Mouse (Mus musculus): ENCODE results near the gene Tnfrsf8. TPM values are rescaled to one million over a fixed set of nuclear protein-coding genes. Genes with fewer than 3 reads are reported as not detected.
A peak's percentile ranks its signal among the peaks of the same experiment; 100 is the strongest.

Gene Tnfrsf8
- polyA plus RNA-seq, 1 experiment from 2014 or later = 0.14 TPM

- Histone ChIP-seq H3K4me1 (no peaks in the 10 kb centered on the region), H3K9ac (replicated peaks) (no peak overlapping the region), H3K27me3 (replicated peaks) (no peaks in the 10 kb centered on the region), H3K4me3 (replicated peaks) (no peak overlapping the region), H3K27ac (replicated peaks) (no peak overlapping the region), H3K4me2 (no peak overlapping the region), H3K36me3 (no peaks in the 10 kb centered on the region), H3K9me3 (replicated peaks) (no peaks in the 10 kb centered on the region)
- no peak for ATAC-seq (ENCODE audit: low FRiP score)
- 75% methylated on average over 5 of the region's 5 CpGs for WGBS
Measured at GRCm38 (mm10) chr4:145260802-145261201, 54.2 kb downstream of the Tnfrsf8 start.

GRCm38 (mm10) chr4:145257751-145258434 lies 57.1 kb downstream of the Tnfrsf8 start:
- Histone ChIP-seq H3K9ac (replicated peaks) (no peak overlapping the region), H3K4me1 (no peaks in the 10 kb centered on the region), H3K27ac (replicated peaks) (no peak overlapping the region), H3K4me3 (replicated peaks) (no peak overlapping the region), H3K36me3 (no peaks in the 10 kb centered on the region), H3K4me2 (no peak overlapping the region), H3K27me3 (replicated peaks) (no peaks in the 10 kb centered on the region), H3K9me3 (replicated peaks) (no peaks in the 10 kb centered on the region)
- no peak; the same call in 1 of the 2 replicates for ATAC-seq (ENCODE audit: low FRiP score)
- 77% methylated on average over 5 of the region's 5 CpGs for WGBS

- Histone ChIP-seq H3K27me3 (replicated peaks) (no peaks in the 10 kb centered on the region), H3K36me3 (no peaks in the 10 kb centered on the region), H3K4me3 (replicated peaks) (no peak overlapping the region), H3K4me1 (no peaks in the 10 kb centered on the region), H3K27ac (replicated peaks) (no peak overlapping the region), H3K4me2 (no peak overlapping the region), H3K9me3 (replicated peaks) (no peaks in the 10 kb centered on the region), H3K9ac (replicated peaks) (no peak overlapping the region)
- ATAC-seq (ENCODE audit: low FRiP score) = no peak
- 94% methylated on average over 5 of the region's 5 CpGs for WGBS
Measured at GRCm38 (mm10) chr4:145256144-145256543, 58.8 kb downstream of the Tnfrsf8 start.

- Histone ChIP-seq H3K4me3 (replicated peaks) (no peak overlapping the region), H3K9me3 (replicated peaks) (no peaks in the 10 kb centered on the region), H3K36me3 (no peaks in the 10 kb centered on the region), H3K4me1 (no peaks in the 10 kb centered on the region), H3K9ac (replicated peaks) (no peak overlapping the region), H3K4me2 (no peak overlapping the region), H3K27me3 (replicated peaks) (no peaks in the 10 kb centered on the region), H3K27ac (replicated peaks) (no peak overlapping the region)
- no peak for ATAC-seq (ENCODE audit: low FRiP score)
- WGBS = 48% methylated on average over 13 of the region's 13 CpGs
Measured at GRCm38 (mm10) chr4:145254418-145254817, 60.5 kb downstream of the Tnfrsf8 start.

- no peak overlapping the region for H3K4me3 ChIP-seq (replicated peaks)
- H3K4me1 ChIP-seq = no peaks in the 10 kb centered on the region
- no peaks in the 10 kb centered on the region for H3K9me3 ChIP-seq (replicated peaks)
- peaks cover 4% of the 10 kb centered on the region; the same call in 1 of the 2 replicates for H3K27me3 ChIP-seq (replicated peaks)
- H3K9ac ChIP-seq (replicated peaks) = no peak overlapping the region
- no peak overlapping the region for H3K27ac ChIP-seq (replicated peaks)
- H3K4me2 ChIP-seq = no peak overlapping the region
- no peak for ATAC-seq (ENCODE audit: low FRiP score)
- 92% methylated on average over 8 of the region's 8 CpGs for WGBS
- no peaks in the 10 kb centered on the region for H3K36me3 ChIP-seq
Measured at GRCm38 (mm10) chr4:145252611-145253010, 62.4 kb downstream of the Tnfrsf8 start.

GRCm38 (mm10) chr4:145251546-145251945 lies 63.4 kb downstream of the Tnfrsf8 start:
- no peak overlapping the region for H3K4me3 ChIP-seq (replicated peaks)
- no peak for ATAC-seq (ENCODE audit: low FRiP score)
- H3K36me3 ChIP-seq = no peaks in the 10 kb centered on the region
- H3K27me3 ChIP-seq (replicated peaks) = peaks cover 13% of the 10 kb centered on the region
- WGBS = 98% methylated on average over 4 of the region's 4 CpGs
- no peak overlapping the region for H3K9ac ChIP-seq (replicated peaks)
- H3K4me1 ChIP-seq = peaks cover 4% of the 10 kb centered on the region
- H3K9me3 ChIP-seq (replicated peaks) = no peaks in the 10 kb centered on the region
- no peak overlapping the region for H3K4me2 ChIP-seq
- H3K27ac ChIP-seq (replicated peaks) = no peak overlapping the region

GRCm38 (mm10) chr4:145250002-145250401 lies 65.0 kb downstream of the Tnfrsf8 start:
- Histone ChIP-seq H3K36me3 (no peaks in the 10 kb centered on the region), H3K27me3 (replicated peaks) (peaks cover 22% of the 10 kb centered on the region), H3K9me3 (replicated peaks) (no peaks in the 10 kb centered on the region), H3K4me1 (peaks cover 14% of the 10 kb centered on the region), H3K27ac (replicated peaks) (no peak overlapping the region), H3K4me2 (no peak overlapping the region), H3K9ac (replicated peaks) (no peak overlapping the region), H3K4me3 (replicated peaks) (no peak overlapping the region)
- no peak for ATAC-seq (ENCODE audit: low FRiP score)
- 82% methylated on average over 4 of the region's 4 CpGs for WGBS

GRCm38 (mm10) chr4:145247556-145247955 lies 67.4 kb downstream of the Tnfrsf8 start:
- Histone ChIP-seq H3K4me2 (no peak overlapping the region), H3K27ac (replicated peaks) (no peak overlapping the region), H3K4me3 (replicated peaks) (no peak overlapping the region), H3K9me3 (replicated peaks) (no peaks in the 10 kb centered on the region), H3K36me3 (no peaks in the 10 kb centered on the region), H3K27me3 (replicated peaks) (peaks cover 22% of the 10 kb centered on the region), H3K9ac (replicated peaks) (no peak overlapping the region), H3K4me1 (peaks cover 14% of the 10 kb centered on the region)
- 78% methylated on average over 2 of the region's 2 CpGs for WGBS
- no peak for ATAC-seq (ENCODE audit: low FRiP score)

- Histone ChIP-seq H3K27ac (replicated peaks) (no peak within 1 kb of the TSS; the same call in 1 of the 2 replicates), H3K9ac (replicated peaks) (peak within 1 kb of the TSS; percentile 56), H3K4me2 (peak within 1 kb of the TSS; percentile 86), H3K36me3 (no peaks in the 10 kb centered on the region), H3K9me3 (replicated peaks) (no peaks in the 10 kb centered on the region), H3K4me3 (replicated peaks) (peak within 1 kb of the TSS; percentile 52), H3K27me3 (replicated peaks) (peaks cover 22% of the 10 kb centered on the region), H3K4me1 (peaks cover 14% of the 10 kb centered on the region)
- WGBS = 1% methylated on average over 47 of the region's 47 CpGs
- ATAC-seq (ENCODE audit: low FRiP score) = peak; percentile 88
Measured at GRCm38 (mm10) chr4:145246173-145247011, 68.6 kb downstream of the Tnfrsf8 start, which contains the start of gene Tnfrsf1b. Gene Tnfrsf1b (minus strand): TSS chr4:145246870.

- H3K4me1 ChIP-seq = peaks cover 14% of the 10 kb centered on the region
- no peaks in the 10 kb centered on the region for H3K9me3 ChIP-seq (replicated peaks)
- H3K27ac ChIP-seq (replicated peaks) = no peak overlapping the region
- H3K27me3 ChIP-seq (replicated peaks) = peaks cover 22% of the 10 kb centered on the region
- peak overlapping the region; percentile 56; the same call in 1 of the 2 replicates for H3K9ac ChIP-seq (replicated peaks)
- 93% methylated on average over 3 of the region's 3 CpGs for WGBS
- no peaks in the 10 kb centered on the region for H3K36me3 ChIP-seq
- peak overlapping the region; percentile 52 for H3K4me3 ChIP-seq (replicated peaks)
- no peak for ATAC-seq (ENCODE audit: low FRiP score)
- peak overlapping the region; percentile 86 for H3K4me2 ChIP-seq
Measured at GRCm38 (mm10) chr4:145245581-145245980, 69.4 kb downstream of the Tnfrsf8 start.

DNA sequence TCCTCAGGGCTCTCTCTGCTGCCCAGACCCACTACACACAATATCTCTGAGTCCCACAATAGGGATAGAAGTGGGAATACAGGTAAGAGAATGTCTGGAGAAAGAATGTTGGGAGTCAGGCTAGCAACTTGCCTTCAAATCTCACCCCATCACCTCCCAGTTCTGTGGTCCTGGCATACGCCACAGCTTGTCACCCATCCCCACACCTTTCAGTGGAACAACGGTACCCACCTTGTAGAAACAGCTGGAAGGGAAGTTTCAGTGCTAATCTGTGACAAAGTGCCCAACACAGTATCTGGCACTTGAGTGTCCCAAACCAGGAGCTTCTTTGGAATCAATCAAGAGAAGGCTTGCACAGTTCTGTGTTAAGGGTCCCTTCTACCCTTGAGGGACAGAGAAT lies 70.3 kb downstream of the Tnfrsf8 start:
- Histone ChIP-seq H3K4me1 (peaks cover 16% of the 10 kb centered on the region), H3K4me3 (replicated peaks) (no peak overlapping the region), H3K27me3 (replicated peaks) (peaks cover 22% of the 10 kb centered on the region), H3K36me3 (no peaks in the 10 kb centered on the region), H3K9ac (replicated peaks) (no peak overlapping the region), H3K9me3 (replicated peaks) (no peaks in the 10 kb centered on the region), H3K27ac (replicated peaks) (no peak overlapping the region), H3K4me2 (no peak overlapping the region; the same call in 1 of the 2 replicates)
- ATAC-seq (ENCODE audit: low FRiP score) = no peak
- 93% methylated on average over 2 of the region's 2 CpGs for WGBS
